Mouse (Mus musculus) cerebellum, adult 9-10 months (tissue): Measurements from ENCODE around the gene Egln1.

Experiments used
- DNase-seq: peaks from one replicate; pipeline ENCODE4 v3.0.0; 2022

Gene Egln1

GRCm38 (mm10) chr8:124898251-124898905 is 50.7 kb downstream of the Egln1 start:
- no peak for DNase-seq

GRCm38 (mm10) chr8:124897386-124898250 is 51.5 kb downstream of the Egln1 start, which contains the start of the genes Exoc8 and Sprtn:
TSS of gene Exoc8 (minus strand) at chr8:124897705.
TSS of gene Sprtn (plus strand) at chr8:124897886.
- DNase-seq: peak; percentile 95

GRCm38 (mm10) chr8:124896632-124897385 is 52.3 kb downstream of the Egln1 start:
- DNase-seq: peak; percentile 79

- DNase-seq: no peak
Measured at GRCm38 (mm10) chr8:124896010-124896631, 53.0 kb downstream of the Egln1 start.

- no peak for DNase-seq
Measured at GRCm38 (mm10) chr8:124892596-124892995, 56.5 kb downstream of the Egln1 start.

- DNase-seq: no peak
Measured at GRCm38 (mm10) chr8:124888385-124888784, 60.7 kb downstream of the Egln1 start.

GRCm38 (mm10) chr8:124878946-124879526 is 70.1 kb downstream of the Egln1 start:
- DNase-seq: no peak

GRCm38 (mm10) chr8:124878141-124878540 is 71.0 kb downstream of the Egln1 start:
- DNase-seq: no peak

GRCm38 (mm10) chr8:124872690-124873089 is 76.4 kb downstream of the Egln1 start:
- no peak for DNase-seq

- no peak for DNase-seq
Measured at GRCm38 (mm10) chr8:124872081-124872480, 77.0 kb downstream of the Egln1 start.

GRCm38 (mm10) chr8:124871474-124871873 is 77.7 kb downstream of the Egln1 start:
- no peak for DNase-seq

GRCm38 (mm10) chr8:124869708-124870107 is 79.4 kb downstream of the Egln1 start:
- DNase-seq: no peak

GRCm38 (mm10) chr8:124867126-124867525 is 82.0 kb downstream of the Egln1 start:
- no peak for DNase-seq

- DNase-seq: no peak
Measured at GRCm38 (mm10) chr8:124866669-124867068, 82.5 kb downstream of the Egln1 start.

- no peak for DNase-seq
Measured at GRCm38 (mm10) chr8:124863729-124864128, 85.4 kb downstream of the Egln1 start.

- no peak for DNase-seq
Measured at GRCm38 (mm10) chr8:124863163-124863677, 85.9 kb downstream of the Egln1 start.

- DNase-seq: peak; percentile 89
Measured at GRCm38 (mm10) chr8:124862321-124863162, 86.6 kb downstream of the Egln1 start, which contains the start of the genes Gnpat and 2810004N23Rik. TSS of gene Gnpat (plus strand) at chr8:124863033. TSS of gene 2810004N23Rik (minus strand) at chr8:124863120.

GRCm38 (mm10) chr8:124860188-124860587 is 88.9 kb downstream of the Egln1 start:
- DNase-seq: peak; percentile 48

GRCm38 (mm10) chr8:124859466-124859865 is 89.7 kb downstream of the Egln1 start:
- peak; percentile 36 for DNase-seq
